Mouse (Mus musculus) midbrain, embryonic 11.5 days (tissue): Measurements from ENCODE around the gene Lingo1. TPM values are rescaled to one million over a fixed set of nuclear protein-coding genes. Genes with fewer than 3 reads are reported as not detected.

Experiments used
- ATAC-seq: fragments of 200-750 bp; cut with Nextera tagmentation; 2 replicates; pipeline ENCODE4 v1.8.0; 2017; ENCODE audit warnings: moderate TSS enrichment, moderate library complexity; ENCODE audit not compliant: low FRiP score
- DNase-seq: peaks from one replicate; pipeline ENCODE4 v3.0.0; 2015; ENCODE audit warnings: low spot score; ENCODE audit errors: missing footprints
- H3K27ac ChIP-seq: fragments of 300-500 bp; sonication (generic); 2 replicates; pipeline ENCODE4 v1.5.1; 2014; ENCODE audit warnings: low read depth, low read length
- H3K27me3 ChIP-seq: fragments of 300-500 bp; sonication (generic); 2 replicates; pipeline ENCODE4 v1.6.1; 2014; ENCODE audit warnings: mild to moderate bottlenecking, low read length, moderate library complexity, mixed read lengths; ENCODE audit not compliant: control insufficient read depth, insufficient read depth
- H3K36me3 ChIP-seq: fragments of 300-500 bp; sonication (generic); 2 replicates; pipeline ENCODE4 v1.6.1; 2014; ENCODE audit warnings: mild to moderate bottlenecking, low read length, moderate library complexity, mixed read lengths; ENCODE audit not compliant: control insufficient read depth, insufficient read depth
- H3K4me1 ChIP-seq: fragments of 300-500 bp; sonication (generic); 2 replicates; pipeline ENCODE4 v1.6.1; 2014; ENCODE audit warnings: low read length; ENCODE audit not compliant: control insufficient read depth, insufficient read depth
- H3K4me2 ChIP-seq: fragments of 300-500 bp; sonication (generic); 2 replicates; pipeline ENCODE4 v1.6.1; 2014; ENCODE audit warnings: mild to moderate bottlenecking, moderate library complexity
- H3K4me3 ChIP-seq: fragments of 300-500 bp; sonication (generic); 2 replicates; pipeline ENCODE4 v1.5.1; 2014; ENCODE audit warnings: low read depth, low read length
- H3K9ac ChIP-seq: fragments of 300-500 bp; sonication (generic); 2 replicates; pipeline ENCODE4 v1.6.1; 2014; ENCODE audit warnings: low read length
- H3K9me3 ChIP-seq: fragments of 300-500 bp; sonication (generic); 2 replicates; pipeline ENCODE4 v1.6.1; 2016; ENCODE audit warnings: low read length; ENCODE audit not compliant: control insufficient read depth
- WGBS: fragments of 180-500 bp; shearing (Covaris S2); extraction: QIAGEN DNeasy Blood & Tissue Kit; methylation state at CpG from one replicate; pipeline ENCODE4 v1.1.7; 2014; 5-methylcytosine and 5-hydroxymethylcytosine counted together
- polyA plus RNA-seq: library from polyadenylated mRNA; unstranded; fragments of >200 nt; fragmentation: Nextera tagmentation; extraction: Ambion mirVana; gene quantifications from 2 replicates; pipeline ENCODE4 v1.2.1, GENCODE M21; 2014

The Lingo1 gene
- polyA plus RNA-seq, 1 experiment from 2014 or later: 4.3 TPM

DNA sequence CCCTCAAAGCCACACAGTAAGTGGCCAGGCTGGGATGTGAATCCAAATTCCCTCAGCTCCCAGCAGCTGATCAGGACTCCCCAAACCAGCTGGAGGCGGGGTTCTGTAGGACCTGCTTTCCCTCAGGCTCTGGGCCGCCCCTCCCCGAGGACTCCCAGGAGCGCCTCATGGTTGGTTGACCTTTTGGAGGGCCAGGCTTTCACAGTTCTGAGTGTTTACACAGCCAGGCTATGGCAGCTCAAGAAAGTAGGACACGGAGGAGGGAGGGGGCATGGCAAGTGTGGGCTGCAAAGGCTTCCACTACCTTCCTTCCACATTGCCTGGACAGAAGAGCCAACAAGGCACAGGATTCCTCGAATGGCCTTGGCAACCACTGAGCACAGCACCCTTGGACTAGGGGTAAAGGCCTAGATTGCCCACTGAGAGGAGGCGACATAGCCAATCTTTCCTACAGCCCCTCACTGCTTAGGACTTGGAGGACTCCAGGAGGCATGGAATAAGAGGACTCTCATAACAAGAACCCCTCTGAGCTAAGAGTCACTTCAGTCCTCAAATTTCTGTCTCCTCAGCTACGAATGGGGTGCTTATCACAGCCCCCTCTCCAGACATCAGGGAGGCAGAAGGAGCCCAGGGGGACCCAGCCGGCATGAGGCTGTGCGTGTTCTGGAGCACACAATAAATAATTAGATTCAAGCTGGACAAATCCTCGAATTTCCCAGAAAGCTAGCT, 29.5 kb downstream of the Lingo1 start:
- Histone ChIP-seq H3K27me3 (no peaks in the 10 kb centered on the region), H3K4me2 (no peak overlapping the region), H3K9me3 (no peaks in the 10 kb centered on the region), H3K4me3 (no peak overlapping the region), H3K9ac (no peak overlapping the region), H3K4me1 (no peaks in the 10 kb centered on the region; the same call in 1 of the 2 replicates), H3K36me3 (no peaks in the 10 kb centered on the region), H3K27ac (no peak overlapping the region)
- ATAC-seq (peak; percentile 42; the same call in 1 of the 2 replicates), DNase-seq (no peak)
- WGBS: 59% methylated on average over 11 of the region's 11 CpGs

- WGBS: 91% methylated on average over 9 of the region's 9 CpGs
Observed at GRCm38 (mm10) chr9:56762106-56762562, 34.1 kb downstream of the Lingo1 start.

GRCm38 (mm10) chr9:56757791-56758190, 38.5 kb downstream of the Lingo1 start:
- ATAC-seq: no peak
- Histone ChIP-seq H3K9ac (no peak overlapping the region; the same call in 1 of the 2 replicates), H3K27ac (no peak overlapping the region), H3K27me3 (no peaks in the 10 kb centered on the region), H3K36me3 (no peaks in the 10 kb centered on the region), H3K4me1 (peaks cover 8% of the 10 kb centered on the region; the same call in 1 of the 2 replicates), H3K9me3 (no peaks in the 10 kb centered on the region), H3K4me3 (no peak overlapping the region), H3K4me2 (no peak overlapping the region)
- 64% methylated on average over 11 of the region's 11 CpGs for WGBS
- DNase-seq: no peak

More at GRCm38 (mm10) chr9:56762106-56762562, 34.1 kb downstream of the Lingo1 start:
- Histone ChIP-seq H3K4me1 (peaks cover 8% of the 10 kb centered on the region; the same call in 1 of the 2 replicates), H3K4me2 (no peak overlapping the region), H3K9me3 (no peaks in the 10 kb centered on the region), H3K27ac (no peak overlapping the region), H3K27me3 (no peaks in the 10 kb centered on the region), H3K9ac (no peak overlapping the region), H3K36me3 (no peaks in the 10 kb centered on the region), H3K4me3 (no peak overlapping the region)
- DNase-seq (no peak), ATAC-seq (no peak)

DNA sequence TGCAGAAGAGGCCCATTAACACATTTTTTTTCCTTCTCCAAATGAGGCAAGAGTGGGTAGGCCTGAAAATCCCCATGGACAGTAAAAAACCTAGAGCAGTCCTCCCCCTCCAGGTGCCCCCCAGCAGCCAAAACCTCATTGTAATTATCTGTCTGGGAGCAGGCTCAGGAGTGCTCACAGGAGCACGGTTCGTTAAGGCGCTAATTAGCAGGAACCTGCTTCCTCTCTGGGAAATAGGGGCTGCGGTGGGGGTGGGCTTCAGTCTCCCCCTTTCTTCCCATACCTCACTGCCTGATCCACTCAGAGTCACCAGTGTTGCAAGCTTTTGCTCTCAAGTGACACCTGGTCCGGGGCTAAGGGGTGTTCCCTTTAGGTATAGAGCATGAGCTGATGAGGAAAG, 41.1 kb downstream of the Lingo1 start:
- no peak overlapping the region for H3K9ac ChIP-seq
- H3K27ac ChIP-seq: no peak overlapping the region
- no peak for ATAC-seq
- no peak overlapping the region for H3K4me3 ChIP-seq
- no peaks in the 10 kb centered on the region for H3K27me3 ChIP-seq
- H3K4me1 ChIP-seq: peaks cover 5% of the 10 kb centered on the region; the same call in 1 of the 2 replicates
- DNase-seq: no peak
- WGBS: 86% methylated on average over 5 of the region's 5 CpGs
- no peaks in the 10 kb centered on the region for H3K36me3 ChIP-seq
- no peak overlapping the region for H3K4me2 ChIP-seq
- no peaks in the 10 kb centered on the region for H3K9me3 ChIP-seq

DNA sequence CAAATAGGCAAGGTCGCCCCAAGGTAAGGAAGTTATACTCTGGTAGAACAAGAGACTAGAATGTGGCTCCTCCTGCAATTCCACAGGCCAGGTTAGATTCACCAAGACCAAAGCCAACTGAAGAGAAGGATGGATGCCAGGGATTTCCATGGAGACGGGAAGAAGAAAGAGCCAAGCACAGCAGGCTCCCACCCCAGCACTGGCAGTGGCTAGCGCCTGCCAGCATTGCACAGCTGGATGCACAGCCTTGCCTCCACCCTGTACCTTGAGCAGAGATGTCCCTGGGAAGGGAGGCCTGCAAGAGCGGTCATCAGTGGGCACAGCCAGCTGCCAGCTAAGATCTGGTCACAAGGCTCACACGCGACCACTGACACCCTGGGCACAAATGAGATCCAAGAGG, 42.9 kb downstream of the Lingo1 start:
- Histone ChIP-seq H3K9ac (no peak overlapping the region), H3K27me3 (no peaks in the 10 kb centered on the region), H3K36me3 (no peaks in the 10 kb centered on the region), H3K4me3 (no peak overlapping the region), H3K4me2 (no peak overlapping the region), H3K27ac (no peak overlapping the region), H3K4me1 (peaks cover 5% of the 10 kb centered on the region; the same call in 1 of the 2 replicates), H3K9me3 (no peaks in the 10 kb centered on the region)
- WGBS: 71% methylated on average over 6 of the region's 6 CpGs
- ATAC-seq (no peak), DNase-seq (no peak)

- Histone ChIP-seq H3K4me2 (no peak overlapping the region), H3K4me1 (no peaks in the 10 kb centered on the region), H3K27ac (no peak overlapping the region), H3K36me3 (no peaks in the 10 kb centered on the region), H3K9me3 (no peaks in the 10 kb centered on the region), H3K9ac (no peak overlapping the region), H3K4me3 (no peak overlapping the region), H3K27me3 (no peaks in the 10 kb centered on the region)
- DNase-seq (no peak), ATAC-seq (no peak)
- WGBS: 75% methylated on average over 5 of the region's 5 CpGs
Observed at GRCm38 (mm10) chr9:56748056-56748455, 48.2 kb downstream of the Lingo1 start.

GRCm38 (mm10) chr9:56746926-56747294, 49.4 kb downstream of the Lingo1 start:
- Histone ChIP-seq H3K4me1 (no peaks in the 10 kb centered on the region), H3K27me3 (no peaks in the 10 kb centered on the region), H3K4me3 (no peak overlapping the region), H3K4me2 (no peak overlapping the region), H3K27ac (no peak overlapping the region), H3K9me3 (no peaks in the 10 kb centered on the region), H3K9ac (no peak overlapping the region), H3K36me3 (no peaks in the 10 kb centered on the region)
- DNase-seq (no peak), ATAC-seq (no peak)
- 47% methylated on average over 4 of the region's 4 CpGs for WGBS

DNA sequence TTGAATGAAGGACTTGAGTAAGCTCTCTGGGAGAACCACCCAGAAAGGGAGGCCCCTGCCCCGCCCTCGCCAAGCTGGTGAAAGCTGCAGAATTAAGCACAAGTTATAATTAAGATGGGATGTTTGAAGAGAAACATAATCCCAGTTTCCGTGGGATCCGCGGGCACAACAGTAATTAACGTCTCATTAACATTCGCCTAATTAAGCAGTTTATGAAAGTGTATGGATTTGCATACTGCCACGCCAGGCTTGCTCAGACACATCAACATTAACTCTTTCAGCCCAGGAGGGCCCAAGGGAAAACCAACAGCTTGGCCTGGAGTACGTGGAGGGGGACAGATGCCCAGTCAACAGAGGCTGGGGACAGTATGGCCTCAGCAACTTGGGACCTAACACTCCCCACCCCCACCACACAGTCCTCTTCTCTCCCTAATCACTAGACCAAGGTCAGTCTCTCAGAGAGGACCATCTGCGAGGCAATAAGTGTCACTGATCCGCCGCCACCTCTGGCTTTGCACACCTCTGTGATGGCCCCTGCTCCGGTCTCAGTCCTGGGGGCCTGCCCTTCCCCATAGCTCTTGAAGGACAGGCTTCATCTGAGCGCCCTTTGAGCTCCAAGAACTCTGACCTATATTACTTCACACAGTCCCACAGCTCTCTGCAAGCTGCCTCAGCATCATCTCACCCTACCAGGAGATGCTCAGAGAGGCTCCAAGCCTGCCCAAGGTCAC, 49.9 kb downstream of the Lingo1 start:
- Histone ChIP-seq H3K4me3 (no peak overlapping the region), H3K9me3 (no peaks in the 10 kb centered on the region), H3K4me1 (no peaks in the 10 kb centered on the region), H3K27ac (no peak overlapping the region), H3K36me3 (no peaks in the 10 kb centered on the region), H3K27me3 (no peaks in the 10 kb centered on the region), H3K4me2 (no peak overlapping the region), H3K9ac (no peak overlapping the region)
- DNase-seq (no peak), ATAC-seq (no peak)
- 69% methylated on average over 14 of the region's 14 CpGs for WGBS

- WGBS: 63% methylated on average over 5 of the region's 5 CpGs
- Histone ChIP-seq H3K4me3 (no peak overlapping the region), H3K9ac (no peak overlapping the region), H3K4me1 (no peaks in the 10 kb centered on the region), H3K27me3 (no peaks in the 10 kb centered on the region), H3K9me3 (no peaks in the 10 kb centered on the region), H3K4me2 (no peak overlapping the region), H3K27ac (no peak overlapping the region), H3K36me3 (no peaks in the 10 kb centered on the region)
- DNase-seq: no peak
- no peak for ATAC-seq
Observed at GRCm38 (mm10) chr9:56744369-56744768, 51.9 kb downstream of the Lingo1 start.
